Mouse (Mus musculus) stomach, postnatal 0 days (tissue): ENCODE data around the gene Rpl22l1.

Experiments
- CTCF ChIP-seq: IDR thresholded peaks from 2 replicates; pipeline ENCODE4 v1.5.1; 2016; ENCODE audit warnings: antibody characterized with exemption, low read depth, mild to moderate bottlenecking, moderate library complexity
- EP300 ChIP-seq: optimal IDR thresholded peaks from 2 replicates; pipeline ENCODE3; 2016; ENCODE audit warnings: antibody characterized with exemption

DNA sequence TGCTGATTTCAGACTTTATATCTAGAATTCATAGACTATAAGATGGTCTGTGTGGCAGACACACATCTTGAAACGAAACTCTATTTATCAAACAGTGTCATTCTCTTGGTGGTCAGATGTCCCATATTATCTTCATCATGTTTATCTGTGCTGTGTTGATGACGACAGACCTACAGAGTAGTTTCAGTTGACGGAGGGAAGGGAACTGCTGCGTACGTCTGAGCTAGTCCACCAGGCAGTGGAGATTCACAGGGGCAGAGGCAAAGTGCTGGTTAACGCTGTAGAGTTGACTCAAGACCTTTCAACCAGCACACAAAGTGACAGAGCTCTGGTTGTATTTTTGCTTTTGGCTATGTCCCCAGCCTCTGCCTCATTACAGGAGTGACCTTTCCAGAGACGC lies 10.4 kb upstream of the Rpl22l1 start:
- no peak for TF ChIP-seq EP300
- TF ChIP-seq CTCF, result no peak
